Mouse (Mus musculus) gastrocnemius, adult 8-10 months (tissue): Measurements from ENCODE around the gene Arl13b. TPM values are rescaled to one million over a fixed set of nuclear protein-coding genes. Genes with fewer than 3 reads are reported as not detected.

Experiments used
- microRNA-seq: library from miRNA; unstranded; fragments of <30 nt; microRNA quantifications from one replicate; pipeline ENCODE4 v1.2.0, GENCODE M21; 2022
- total RNA-seq, 4 experiments: library from RNA; stranded (reverse); gene quantifications; 2 replicates each; pipeline ENCODE4 v1.2.4; 2022

Arl13b gene
- total RNA-seq, 4 experiments from 2014 or later: 2.3 to 6.2 (median 3.2) TPM

Small RNA genes lying within 50 kb of the gene (microRNA-seq; reads per million reads assigned to microRNA genes)
- gene Gm25986: not detected

Other genes with a start within 250 kb of the Arl13b start
- gene Nsun3, start 60.2 kb downstream of the Arl13b start, total RNA-seq: 1 to 10 TPM; 5.8 to 8.5 (median 6.9) TPM
- gene Stx19, start 32.4 kb downstream of the Arl13b start, total RNA-seq: not detected
- 1 to 10 TPM; 3.6 to 6.2 (median 4.4) TPM for gene Pros1, start 7.3 kb upstream of the Arl13b start, total RNA-seq